Mouse (Mus musculus): ENCODE results near the gene Myo10. TPM values are rescaled to one million over a fixed set of nuclear protein-coding genes. Genes with fewer than 3 reads are reported as not detected.
A peak's percentile ranks its signal among the peaks of the same experiment; 100 is the strongest.

Gene Myo10
- polyA plus RNA-seq, 1 experiment from 2014 or later, result 48.4 TPM

DNA sequence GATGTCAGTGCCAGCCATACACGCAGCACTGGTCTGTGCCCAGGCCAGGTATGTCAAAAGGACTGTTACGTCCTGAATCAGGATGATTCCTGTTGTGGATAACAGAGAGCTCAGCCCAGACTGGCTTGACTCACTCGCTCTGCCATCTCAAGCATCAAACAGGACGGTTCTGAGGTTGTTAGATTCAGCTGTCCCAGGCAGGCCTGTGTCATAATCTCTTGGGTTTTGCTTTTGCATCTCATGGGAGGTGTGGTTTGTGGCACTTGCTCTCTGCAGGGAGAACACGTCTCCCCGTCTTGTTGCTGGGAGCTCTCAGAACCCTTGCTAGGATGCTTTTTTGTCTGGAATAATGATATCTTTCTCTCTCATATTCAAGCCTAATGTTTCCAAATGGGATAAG is 97.9 kb downstream of the Myo10 start:
- Histone ChIP-seq H3K36me3 (ENCODE audit: control insufficient read depth, insufficient read depth, low read length) (peaks cover 7% of the 10 kb centered on the region; the same call in 1 of the 2 replicates), H3K9ac (ENCODE audit: low read length) (no peak overlapping the region), H3K4me3 (ENCODE audit: low read depth, low read length) (no peak overlapping the region), H3K27me3 (ENCODE audit: control insufficient read depth, insufficient read depth, low read length) (no peaks in the 10 kb centered on the region), H3K4me1 (ENCODE audit: control insufficient read depth, insufficient read depth, low read length) (no peaks in the 10 kb centered on the region), H3K4me2 (ENCODE audit: low read depth, severe bottlenecking) (no peak overlapping the region), H3K27ac (replicated peaks; ENCODE audit: low read depth, low read length) (no peak overlapping the region), H3K9me3 (ENCODE audit: control insufficient read depth, low read length) (no peaks in the 10 kb centered on the region)
- no peak for DNase-seq (ENCODE audit: low spot score)
- WGBS, result 87% methylated on average over 6 of the region's 6 CpGs
- no peak for ATAC-seq (ENCODE audit: insufficient number of reproducible peaks, low FRiP score, low TSS enrichment, low read depth)

DNA sequence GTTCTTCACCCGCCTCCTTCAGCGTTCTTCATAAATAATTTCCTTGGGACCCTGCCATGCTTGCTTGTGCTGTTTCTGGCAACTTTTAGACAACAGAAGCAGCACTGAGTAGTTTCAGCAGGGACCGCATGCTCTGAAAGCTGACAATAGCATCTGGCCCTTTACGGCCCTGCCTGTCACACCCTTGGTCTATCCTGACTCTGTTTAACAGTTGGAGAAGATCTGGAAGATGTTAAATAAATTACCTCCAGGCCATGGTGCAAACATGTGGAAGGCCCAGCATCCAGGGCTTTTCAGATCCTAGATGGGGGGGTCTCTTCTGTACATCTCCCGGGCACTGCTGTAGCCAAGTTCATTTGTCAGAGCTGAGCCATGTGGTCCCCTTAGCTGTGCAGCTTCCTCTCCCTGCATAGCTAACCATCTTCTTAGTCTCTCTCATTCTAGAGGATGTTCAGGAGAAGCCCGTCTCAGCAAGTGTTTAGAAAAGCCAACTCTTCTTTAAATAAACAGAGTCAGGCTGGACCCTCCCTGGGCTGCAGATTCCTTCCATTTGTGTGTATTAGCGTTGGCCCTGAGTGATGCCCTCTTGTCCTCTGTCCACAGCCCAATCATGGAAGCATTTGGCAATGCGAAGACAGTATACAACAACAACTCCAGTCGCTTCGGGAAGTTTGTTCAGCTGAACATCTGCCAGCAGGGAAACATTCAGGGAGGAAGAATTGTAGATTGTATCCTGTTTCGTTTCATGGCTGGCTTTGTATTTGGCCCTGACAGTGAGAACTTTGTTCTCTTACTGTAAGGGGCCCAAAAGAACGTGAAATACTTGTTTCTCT is 101.2 kb downstream of the Myo10 start:
- Histone ChIP-seq H3K27me3 (ENCODE audit: control insufficient read depth, insufficient read depth, low read length) (no peaks in the 10 kb centered on the region), H3K9ac (ENCODE audit: low read length) (no peak overlapping the region), H3K4me3 (ENCODE audit: low read depth, low read length) (no peak overlapping the region), H3K27ac (replicated peaks; ENCODE audit: low read depth, low read length) (no peak overlapping the region), H3K36me3 (ENCODE audit: control insufficient read depth, insufficient read depth, low read length) (peaks cover 7% of the 10 kb centered on the region; the same call in 1 of the 2 replicates), H3K4me1 (ENCODE audit: control insufficient read depth, insufficient read depth, low read length) (no peaks in the 10 kb centered on the region), H3K9me3 (ENCODE audit: control insufficient read depth, low read length) (no peaks in the 10 kb centered on the region), H3K4me2 (ENCODE audit: low read depth, severe bottlenecking) (no peak overlapping the region)
- DNase-seq (ENCODE audit: low spot score) (no peak), ATAC-seq (ENCODE audit: insufficient number of reproducible peaks, low FRiP score, low TSS enrichment, low read depth) (no peak)
- WGBS, result 65% methylated on average over 12 of the region's 12 CpGs

GRCm38 (mm10) chr15:25724549-25724948 is 102.2 kb downstream of the Myo10 start:
- Histone ChIP-seq H3K4me3 (ENCODE audit: low read depth, low read length) (no peak overlapping the region), H3K27ac (replicated peaks; ENCODE audit: low read depth, low read length) (no peak overlapping the region), H3K4me2 (ENCODE audit: low read depth, severe bottlenecking) (no peak overlapping the region), H3K9me3 (ENCODE audit: control insufficient read depth, low read length) (no peaks in the 10 kb centered on the region), H3K9ac (ENCODE audit: low read length) (no peak overlapping the region), H3K27me3 (ENCODE audit: control insufficient read depth, insufficient read depth, low read length) (no peaks in the 10 kb centered on the region), H3K36me3 (ENCODE audit: control insufficient read depth, insufficient read depth, low read length) (peaks cover 7% of the 10 kb centered on the region; the same call in 1 of the 2 replicates), H3K4me1 (ENCODE audit: control insufficient read depth, insufficient read depth, low read length) (no peaks in the 10 kb centered on the region)
- 93% methylated on average over 6 of the region's 6 CpGs for WGBS
- DNase-seq (ENCODE audit: low spot score) (no peak), ATAC-seq (ENCODE audit: insufficient number of reproducible peaks, low FRiP score, low TSS enrichment, low read depth) (no peak)

- no peak overlapping the region for H3K9ac ChIP-seq (ENCODE audit: low read length)
- peaks cover 2% of the 10 kb centered on the region; the same call in 1 of the 2 replicates for H3K36me3 ChIP-seq (ENCODE audit: control insufficient read depth, insufficient read depth, low read length)
- H3K4me1 ChIP-seq (ENCODE audit: control insufficient read depth, insufficient read depth, low read length), result no peaks in the 10 kb centered on the region
- H3K27ac ChIP-seq (replicated peaks; ENCODE audit: low read depth, low read length), result no peak overlapping the region
- H3K4me3 ChIP-seq (ENCODE audit: low read depth, low read length), result no peak overlapping the region
- DNase-seq (ENCODE audit: low spot score) (no peak), ATAC-seq (ENCODE audit: insufficient number of reproducible peaks, low FRiP score, low TSS enrichment, low read depth) (no peak)
- H3K9me3 ChIP-seq (ENCODE audit: control insufficient read depth, low read length), result no peaks in the 10 kb centered on the region
- 93% methylated on average over 5 of the region's 5 CpGs for WGBS
- no peaks in the 10 kb centered on the region for H3K27me3 ChIP-seq (ENCODE audit: control insufficient read depth, insufficient read depth, low read length)
- no peak overlapping the region for H3K4me2 ChIP-seq (ENCODE audit: low read depth, severe bottlenecking)
Measured at GRCm38 (mm10) chr15:25726814-25727213, 104.5 kb downstream of the Myo10 start.

DNA sequence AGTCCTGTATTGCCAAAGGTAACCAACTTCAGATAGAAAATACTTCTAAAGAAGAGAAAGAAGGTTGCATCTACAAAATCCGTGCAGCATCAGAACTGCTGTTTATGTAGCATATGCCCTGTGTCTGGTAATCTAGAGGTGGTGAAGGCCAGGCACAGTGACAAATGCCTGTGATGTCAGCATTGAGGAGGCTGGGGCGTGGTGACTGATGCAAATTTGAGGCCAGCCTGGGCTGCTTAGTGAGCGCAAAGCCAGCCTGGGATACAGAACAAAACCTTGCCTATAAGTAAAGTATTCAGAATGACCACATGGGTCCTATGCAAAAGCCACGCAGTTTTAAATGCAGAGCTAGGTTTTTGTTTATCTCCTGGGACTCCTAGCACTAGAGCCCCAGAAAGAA is 106.2 kb downstream of the Myo10 start:
- H3K36me3 ChIP-seq (ENCODE audit: control insufficient read depth, insufficient read depth, low read length), result no peaks in the 10 kb centered on the region; the same call in 1 of the 2 replicates
- no peaks in the 10 kb centered on the region for H3K27me3 ChIP-seq (ENCODE audit: control insufficient read depth, insufficient read depth, low read length)
- ATAC-seq (ENCODE audit: insufficient number of reproducible peaks, low FRiP score, low TSS enrichment, low read depth), result no peak
- no peak overlapping the region for H3K4me2 ChIP-seq (ENCODE audit: low read depth, severe bottlenecking)
- H3K4me3 ChIP-seq (ENCODE audit: low read depth, low read length), result no peak overlapping the region
- no peak overlapping the region for H3K9ac ChIP-seq (ENCODE audit: low read length)
- 72% methylated on average over 4 of the region's 4 CpGs for WGBS
- no peak for DNase-seq (ENCODE audit: low spot score)
- H3K4me1 ChIP-seq (ENCODE audit: control insufficient read depth, insufficient read depth, low read length), result no peaks in the 10 kb centered on the region
- no peaks in the 10 kb centered on the region for H3K9me3 ChIP-seq (ENCODE audit: control insufficient read depth, low read length)
- H3K27ac ChIP-seq (replicated peaks; ENCODE audit: low read depth, low read length), result no peak overlapping the region

DNA sequence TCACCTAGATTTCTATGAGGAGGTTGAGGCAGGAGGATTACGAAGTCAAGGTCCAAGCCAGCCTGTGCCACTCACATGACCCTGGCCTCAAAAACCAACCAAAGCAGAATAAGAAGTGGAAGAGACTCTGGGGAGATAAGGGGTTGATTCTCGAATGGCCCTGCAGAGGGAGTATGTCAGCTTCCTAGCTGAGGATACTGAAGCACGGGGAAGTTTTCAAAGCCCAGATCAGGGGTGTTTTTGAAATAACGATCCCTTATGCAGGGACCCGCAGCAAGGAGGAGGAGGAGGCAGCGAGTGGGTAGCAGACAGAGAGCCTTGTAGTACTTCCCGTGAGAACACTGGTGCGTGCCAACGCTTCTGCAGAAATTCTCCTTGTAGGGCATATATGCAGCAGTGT is 108.7 kb downstream of the Myo10 start:
- H3K36me3 ChIP-seq (ENCODE audit: control insufficient read depth, insufficient read depth, low read length), result no peaks in the 10 kb centered on the region; the same call in 1 of the 2 replicates
- 57% methylated on average over 9 of the region's 9 CpGs for whole genome bisulfite sequencing

DNA sequence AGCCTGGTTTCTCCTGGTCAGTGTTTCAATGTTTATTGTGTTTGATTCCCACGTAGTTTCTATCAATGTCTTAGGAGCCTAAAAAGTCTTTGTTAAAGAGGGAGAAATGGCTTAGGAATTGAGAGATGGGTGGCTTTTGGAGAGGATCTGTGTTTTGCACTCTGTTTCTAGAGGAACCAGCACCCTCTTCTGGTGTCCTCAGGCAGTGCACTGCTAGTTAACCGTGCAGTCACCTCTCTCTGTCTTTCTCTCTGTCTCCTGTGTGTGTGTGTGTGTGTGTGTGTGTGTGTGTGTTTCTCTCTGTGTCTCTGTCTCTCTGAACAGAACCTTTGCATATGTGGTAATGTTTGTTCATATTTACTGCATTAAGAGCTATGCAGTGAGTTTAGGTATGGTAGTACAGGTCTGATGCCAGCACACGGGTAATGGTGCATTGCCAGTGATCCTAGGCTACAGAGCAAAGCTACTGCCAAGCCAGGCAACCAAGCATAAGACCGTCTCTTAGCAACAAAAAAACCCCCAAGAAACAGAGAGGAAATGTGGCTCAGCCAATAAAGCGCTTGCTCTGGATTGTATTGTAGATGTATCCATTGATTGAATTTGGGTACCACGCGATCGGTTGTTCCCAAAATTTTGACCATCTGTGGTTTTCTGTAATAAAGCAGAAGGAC is 110.6 kb downstream of the Myo10 start:
- H3K4me1 ChIP-seq (ENCODE audit: control insufficient read depth, insufficient read depth, low read length), result no peaks in the 10 kb centered on the region
- H3K27ac ChIP-seq (replicated peaks; ENCODE audit: low read depth, low read length), result no peak overlapping the region
- H3K9me3 ChIP-seq (ENCODE audit: control insufficient read depth, low read length), result no peaks in the 10 kb centered on the region
- peak; percentile 52 for DNase-seq (ENCODE audit: low spot score)
- H3K36me3 ChIP-seq (ENCODE audit: control insufficient read depth, insufficient read depth, low read length), result peaks cover 2% of the 10 kb centered on the region; the same call in 1 of the 2 replicates
- WGBS, result 89% methylated on average over 8 of the region's 8 CpGs
- no peak overlapping the region for H3K9ac ChIP-seq (ENCODE audit: low read length)
- H3K4me3 ChIP-seq (ENCODE audit: low read depth, low read length), result no peak overlapping the region
- H3K27me3 ChIP-seq (ENCODE audit: control insufficient read depth, insufficient read depth, low read length), result no peaks in the 10 kb centered on the region
- H3K4me2 ChIP-seq (ENCODE audit: low read depth, severe bottlenecking), result no peak overlapping the region
- ATAC-seq (ENCODE audit: insufficient number of reproducible peaks, low FRiP score, low TSS enrichment, low read depth), result no peak

More for the DNA sequence above, 108.7 kb downstream of the Myo10 start:
- Histone ChIP-seq H3K27me3 (ENCODE audit: control insufficient read depth, insufficient read depth, low read length) (no peaks in the 10 kb centered on the region), H3K27ac (replicated peaks; ENCODE audit: low read depth, low read length) (no peak overlapping the region), H3K9me3 (ENCODE audit: control insufficient read depth, low read length) (no peaks in the 10 kb centered on the region), H3K4me3 (ENCODE audit: low read depth, low read length) (no peak overlapping the region), H3K4me2 (ENCODE audit: low read depth, severe bottlenecking) (no peak overlapping the region), H3K9ac (ENCODE audit: low read length) (no peak overlapping the region), H3K4me1 (ENCODE audit: control insufficient read depth, insufficient read depth, low read length) (no peaks in the 10 kb centered on the region)
- DNase-seq (ENCODE audit: low spot score), result no peak
- no peak for ATAC-seq (ENCODE audit: insufficient number of reproducible peaks, low FRiP score, low TSS enrichment, low read depth)

GRCm38 (mm10) chr15:25733739-25734430 is 111.6 kb downstream of the Myo10 start:
- Histone ChIP-seq H3K4me3 (ENCODE audit: low read depth, low read length) (no peak overlapping the region), H3K9me3 (ENCODE audit: control insufficient read depth, low read length) (no peaks in the 10 kb centered on the region), H3K9ac (ENCODE audit: low read length) (no peak overlapping the region), H3K27me3 (ENCODE audit: control insufficient read depth, insufficient read depth, low read length) (no peaks in the 10 kb centered on the region), H3K4me2 (ENCODE audit: low read depth, severe bottlenecking) (no peak overlapping the region), H3K27ac (replicated peaks; ENCODE audit: low read depth, low read length) (no peak overlapping the region), H3K36me3 (ENCODE audit: control insufficient read depth, insufficient read depth, low read length) (peaks cover 2% of the 10 kb centered on the region; the same call in 1 of the 2 replicates), H3K4me1 (ENCODE audit: control insufficient read depth, insufficient read depth, low read length) (no peaks in the 10 kb centered on the region)
- ATAC-seq (ENCODE audit: insufficient number of reproducible peaks, low FRiP score, low TSS enrichment, low read depth) (no peak), DNase-seq (ENCODE audit: low spot score) (no peak)
- 95% methylated on average over 11 of the region's 11 CpGs for WGBS
